Mouse (Mus musculus) CH12.LX (cell line): Measurements from ENCODE around the gene Rbm46.

ENCODE experiments used
- CTCF ChIP-seq, 2 experiments: IDR thresholded peaks in 1 of 2; conservative IDR thresholded peaks in 1 of 2; 2 replicates each; pipeline ENCODE4 v1.5.1; 2011 to 2012; ENCODE audit warnings: low read depth in 2 of 2, low read length in 2 of 2, improper control_type of control experiment in 1 of 2, inconsistent platforms in 1 of 2, mild to moderate bottlenecking in 1 of 2, moderate library complexity in 1 of 2
- E2F4 ChIP-seq: IDR thresholded peaks from 2 replicates; pipeline ENCODE4 v1.6.1; 2011; ENCODE audit warnings: low read depth, low read length, improper control_type of control experiment; ENCODE audit not compliant: insufficient replicate concordance
- JUN ChIP-seq: IDR thresholded peaks from 2 replicates; pipeline ENCODE4 v1.6.1; 2011; ENCODE audit warnings: low read depth, mild to moderate bottlenecking, low read length, improper control_type of control experiment, moderate library complexity; ENCODE audit not compliant: insufficient read depth
- MYC ChIP-seq: IDR thresholded peaks from 2 replicates; pipeline ENCODE4 v1.6.1; 2011; ENCODE audit warnings: low read depth, mild to moderate bottlenecking, improper control_type of control experiment, low read length
- NRF1 ChIP-seq: IDR thresholded peaks from 2 replicates; pipeline ENCODE4 v1.6.1; 2014; ENCODE audit warnings: low read depth, mild to moderate bottlenecking, inconsistent platforms, low read length, improper control_type of control experiment, moderate library complexity
- POLR2A ChIP-seq: IDR thresholded peaks from 2 replicates; pipeline ENCODE4 v1.6.1; 2011; ENCODE audit warnings: low read depth, mild to moderate bottlenecking, improper control_type of control experiment, low read length
- ZMIZ1 ChIP-seq: IDR thresholded peaks from 2 replicates; pipeline ENCODE4 v1.6.1; 2012; ENCODE audit warnings: low read depth, mild to moderate bottlenecking, inconsistent platforms, low read length, improper control_type of control experiment

- TF ChIP-seq CTCF (conservative IDR thresholded peaks at IDR 0.05 in 1 of 2, IDR thresholded peaks at IDR 0.05 in 1 of 2; ENCODE audit: low read depth in 2 of 2, low read length in 2 of 2) (no peak), MYC (no peak), E2F4 (no peak), NRF1 (no peak), JUN (no peak), POLR2A (no peak), ZMIZ1 (no peak)
Measured at GRCm38 (mm10) chr3:82915632-82916031, 39.3 kb upstream of the Rbm46 start.
